Mouse (Mus musculus): Measurements from ENCODE around the gene Pnp.

- no peak for TF ChIP-seq POLR2A (IDR thresholded peaks at IDR 0.05; ENCODE audit: borderline replicate concordance, insufficient read depth, low read length)
- no peak for TF ChIP-seq CTCF (IDR thresholded peaks at IDR 0.05; ENCODE audit: borderline replicate concordance, insufficient read depth, low read depth, low read length)
Observed at GRCm38 (mm10) chr14:50976674-50977073, 45.8 kb downstream of the Pnp start.
